Mouse (Mus musculus): Measurements from ENCODE around the gene Rpap3. TPM values are rescaled to one million over a fixed set of nuclear protein-coding genes. Genes with fewer than 3 reads are reported as not detected.
A peak's percentile ranks its signal among the peaks of the same experiment; 100 is the strongest.

Rpap3 gene
- polyA plus RNA-seq, 1 experiment = 19.6 TPM

DNA sequence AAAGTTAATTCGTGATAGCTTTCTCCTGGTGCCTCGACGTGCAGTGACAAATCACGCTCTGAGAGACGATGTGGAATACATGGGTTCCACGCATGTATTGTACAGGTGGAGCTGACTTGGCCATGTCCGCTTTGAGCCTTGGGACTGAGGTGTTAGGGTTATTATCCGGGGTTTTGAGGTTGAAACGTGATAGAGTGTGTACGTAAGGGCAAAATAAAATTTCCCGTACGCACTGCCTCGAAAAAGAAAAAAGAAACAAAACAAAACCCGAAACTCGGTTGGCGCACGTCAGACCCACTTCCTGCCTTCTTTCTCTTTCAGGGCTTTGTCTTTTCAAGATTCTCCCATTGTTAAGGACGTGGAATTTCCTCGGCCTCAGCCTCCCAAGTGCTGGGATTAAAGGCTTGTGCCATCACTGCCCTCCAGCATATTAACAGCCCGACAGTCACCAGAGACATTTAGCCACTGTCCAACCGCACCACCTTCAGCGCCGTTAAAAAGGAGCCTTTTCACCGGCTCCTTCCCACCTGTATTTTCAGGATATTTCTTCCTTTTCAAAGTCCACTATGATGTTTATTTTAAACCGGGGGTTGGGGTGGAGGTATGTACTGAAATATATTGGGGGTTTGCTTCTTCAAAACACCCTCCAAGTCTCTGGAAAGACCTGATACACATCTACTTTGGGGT, 39.7 kb downstream of the Rpap3 start:
- Histone ChIP-seq H3K27ac (ENCODE audit: insufficient read depth, low read length) (no peak overlapping the region), H3K4me1 (ENCODE audit: control insufficient read depth, insufficient read depth, low read length) (no peaks in the 10 kb centered on the region), H3K4me3 (ENCODE audit: insufficient read depth, low read length) (no peak overlapping the region)
- TF ChIP-seq POLR2A (IDR thresholded peaks at IDR 0.05; ENCODE audit: extremely low read depth, insufficient read depth, low read length) (no peak), CTCF (IDR thresholded peaks at IDR 0.05; ENCODE audit: extremely low read depth, insufficient read depth, low read length) (no peak)

DNA sequence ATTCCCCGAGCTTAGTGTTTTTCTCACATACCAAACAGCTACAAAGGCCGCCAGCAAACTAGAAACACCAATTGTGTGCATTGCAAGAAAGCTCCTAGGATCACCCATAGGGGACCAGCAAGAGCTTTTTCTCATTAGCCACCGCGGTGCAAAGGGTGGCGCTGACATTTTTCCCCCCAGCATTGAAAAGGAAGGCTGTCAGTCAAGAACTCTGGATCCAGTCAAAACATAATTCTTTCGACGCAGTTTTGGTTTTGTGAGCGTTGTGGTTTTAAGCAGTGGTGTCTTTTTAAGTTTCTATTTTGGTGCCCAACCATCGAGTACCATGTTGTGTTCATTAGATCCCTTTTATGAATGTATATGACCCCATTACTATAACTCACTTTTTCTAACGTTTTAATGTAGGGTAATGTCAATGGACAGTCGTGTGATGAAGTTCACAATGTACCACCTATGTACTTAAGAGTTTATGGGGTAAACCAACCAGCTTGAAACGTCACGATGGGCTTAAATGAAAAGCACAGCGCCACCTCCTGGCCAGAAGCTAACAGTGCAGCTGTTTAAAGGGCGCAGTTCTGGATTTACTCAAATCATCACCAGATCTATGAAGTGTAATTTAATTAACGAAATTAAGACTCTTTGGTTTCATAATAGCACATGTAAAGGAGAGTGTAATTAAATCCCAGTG, 40.5 kb downstream of the Rpap3 start:
- no peak overlapping the region for H3K27ac ChIP-seq (ENCODE audit: insufficient read depth, low read length)
- no peaks in the 10 kb centered on the region for H3K4me1 ChIP-seq (ENCODE audit: control insufficient read depth, insufficient read depth, low read length)
- TF ChIP-seq CTCF (IDR thresholded peaks at IDR 0.05; ENCODE audit: extremely low read depth, insufficient read depth, low read length) (peak; percentile 67), POLR2A (IDR thresholded peaks at IDR 0.05; ENCODE audit: extremely low read depth, insufficient read depth, low read length) (no peak)
- H3K4me3 ChIP-seq (ENCODE audit: insufficient read depth, low read length) = no peak overlapping the region

DNA sequence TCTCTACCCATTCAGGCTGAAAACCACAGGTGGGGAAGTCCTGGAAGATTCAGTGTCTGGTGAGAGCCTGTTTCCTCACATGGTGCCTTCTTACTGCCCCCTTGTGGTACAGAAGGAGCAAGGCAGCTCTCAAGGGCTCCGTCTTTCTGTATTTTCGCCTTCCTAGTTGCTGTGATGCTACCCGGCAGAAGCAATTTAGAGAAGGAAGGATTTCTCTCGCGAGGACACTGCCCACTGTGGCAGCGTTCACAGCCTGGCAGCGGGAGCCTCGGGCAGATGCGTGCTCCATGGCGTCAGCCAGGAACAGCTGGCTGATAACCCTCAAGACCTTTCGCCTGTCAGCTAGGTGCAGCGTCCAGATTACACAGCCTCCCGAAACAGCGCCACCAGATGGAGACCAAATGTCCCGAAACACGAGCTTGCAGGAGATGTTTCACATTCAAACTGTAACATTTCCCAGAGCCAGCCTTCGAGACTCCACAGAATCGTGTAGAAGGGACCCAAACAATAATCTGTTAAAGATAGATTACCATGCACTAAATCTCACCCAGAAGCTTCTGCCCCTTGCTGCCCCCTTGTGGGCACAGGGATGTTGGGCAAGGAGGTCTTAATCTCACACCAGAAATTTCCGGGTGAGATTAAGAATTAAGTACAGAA, 41.7 kb downstream of the Rpap3 start:
- Histone ChIP-seq H3K4me3 (ENCODE audit: insufficient read depth, low read length) (peak overlapping the region; percentile 29), H3K4me1 (ENCODE audit: control insufficient read depth, insufficient read depth, low read length) (no peaks in the 10 kb centered on the region), H3K27ac (ENCODE audit: insufficient read depth, low read length) (no peak overlapping the region)
- TF ChIP-seq POLR2A (IDR thresholded peaks at IDR 0.05; ENCODE audit: extremely low read depth, insufficient read depth, low read length) (no peak), CTCF (IDR thresholded peaks at IDR 0.05; ENCODE audit: extremely low read depth, insufficient read depth, low read length) (peak; percentile 87)

DNA sequence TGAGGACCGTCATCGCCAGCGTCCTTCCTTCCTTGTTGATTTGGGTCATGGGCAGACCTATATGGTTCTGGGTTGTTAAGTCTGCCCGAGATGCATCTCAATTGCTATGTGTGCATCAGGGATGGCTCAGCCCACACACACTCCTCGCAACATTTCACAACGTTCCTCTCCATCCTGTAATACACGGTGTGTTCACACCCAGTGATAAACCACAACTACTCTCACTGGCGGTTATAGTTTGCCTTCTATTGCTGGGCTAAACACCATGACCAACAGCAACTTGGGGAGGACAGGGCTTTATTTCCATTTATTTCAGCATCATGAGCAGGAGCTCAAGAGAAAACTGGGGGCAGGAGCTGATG, 46.9 kb downstream of the Rpap3 start:
- no peaks in the 10 kb centered on the region for H3K4me1 ChIP-seq (ENCODE audit: control insufficient read depth, insufficient read depth, low read length)

DNA sequence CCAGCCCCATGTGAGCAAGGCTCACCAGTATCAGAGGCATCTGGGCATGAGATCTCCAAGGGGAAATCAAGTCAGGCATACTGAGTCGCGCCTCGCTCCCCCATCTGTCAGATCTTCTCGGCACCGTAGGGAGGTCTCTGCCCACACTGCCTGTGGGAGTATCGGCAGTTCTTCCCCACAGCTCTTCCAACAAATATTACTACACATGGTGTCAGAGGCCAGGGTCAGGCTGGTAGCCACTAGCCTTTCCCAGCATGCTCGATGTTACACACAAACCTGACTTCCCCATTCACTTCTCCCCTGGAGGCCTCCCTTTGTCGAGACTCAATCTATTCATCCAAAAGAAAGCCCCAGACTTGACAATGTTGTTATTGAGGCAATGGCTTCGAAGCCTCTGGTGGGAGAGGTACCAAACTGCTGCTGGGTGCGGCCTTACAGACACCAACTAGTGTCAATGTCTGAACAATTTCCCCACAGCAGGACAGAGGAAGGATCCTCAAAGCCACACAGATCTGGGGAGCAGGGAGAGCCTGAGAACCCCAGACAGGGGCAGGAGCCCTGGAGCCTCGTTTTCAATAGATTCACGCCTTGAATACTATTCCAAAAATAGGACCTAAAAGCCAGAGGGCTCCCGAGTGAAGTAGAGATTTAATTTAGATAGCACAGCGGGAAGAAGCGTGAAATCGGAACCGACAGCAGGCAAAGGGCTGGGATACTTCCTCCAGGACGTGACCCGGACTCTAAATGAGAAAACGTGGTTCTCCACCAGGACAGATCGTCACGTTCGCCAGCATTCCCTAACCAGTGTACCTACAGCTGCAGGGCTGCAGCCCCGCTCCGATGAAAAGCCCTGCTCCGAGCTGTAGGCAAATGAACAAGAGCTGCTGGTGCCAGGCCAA, 47.5 kb downstream of the Rpap3 start:
- no peaks in the 10 kb centered on the region for H3K4me1 ChIP-seq (ENCODE audit: control insufficient read depth, insufficient read depth, low read length)
- TF ChIP-seq POLR2A (IDR thresholded peaks at IDR 0.05; ENCODE audit: extremely low read depth, insufficient read depth, low read length) = no peak
- no peak for TF ChIP-seq CTCF (IDR thresholded peaks at IDR 0.05; ENCODE audit: extremely low read depth, insufficient read depth, low read length)
- no peak overlapping the region for H3K4me3 ChIP-seq (ENCODE audit: insufficient read depth, low read length)
- no peak overlapping the region for H3K27ac ChIP-seq (ENCODE audit: insufficient read depth, low read length)

More for the DNA sequence above, 46.9 kb downstream of the Rpap3 start:
- Histone ChIP-seq H3K27ac (ENCODE audit: insufficient read depth, low read length) (no peak overlapping the region), H3K4me3 (ENCODE audit: insufficient read depth, low read length) (no peak overlapping the region)
- TF ChIP-seq CTCF (IDR thresholded peaks at IDR 0.05; ENCODE audit: extremely low read depth, insufficient read depth, low read length) (no peak), POLR2A (IDR thresholded peaks at IDR 0.05; ENCODE audit: extremely low read depth, insufficient read depth, low read length) (no peak)

DNA sequence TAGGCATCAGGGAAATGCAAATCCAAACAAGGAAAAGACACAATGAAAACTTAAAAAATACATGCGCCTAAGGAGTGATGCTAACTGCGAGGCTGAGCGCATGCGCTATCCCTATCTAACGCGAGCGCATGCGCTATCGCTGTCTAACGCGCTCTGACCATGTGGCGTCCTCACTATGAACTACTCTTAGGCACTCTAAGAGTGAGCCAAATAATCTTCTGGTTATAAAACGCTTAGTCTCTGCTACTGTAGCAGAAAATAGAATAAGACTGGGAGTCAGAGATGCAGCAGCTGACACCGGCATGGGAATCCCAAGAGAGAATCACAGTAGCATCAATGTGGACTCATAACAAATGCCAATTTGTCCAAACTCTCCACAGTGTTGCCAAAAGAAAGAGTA, 48.2 kb downstream of the Rpap3 start:
- H3K27ac ChIP-seq (ENCODE audit: insufficient read depth, low read length) = no peak overlapping the region
- TF ChIP-seq CTCF (IDR thresholded peaks at IDR 0.05; ENCODE audit: extremely low read depth, insufficient read depth, low read length) (no peak), POLR2A (IDR thresholded peaks at IDR 0.05; ENCODE audit: extremely low read depth, insufficient read depth, low read length) (no peak)
- no peak overlapping the region for H3K4me3 ChIP-seq (ENCODE audit: insufficient read depth, low read length)
- H3K4me1 ChIP-seq (ENCODE audit: control insufficient read depth, insufficient read depth, low read length) = no peaks in the 10 kb centered on the region

DNA sequence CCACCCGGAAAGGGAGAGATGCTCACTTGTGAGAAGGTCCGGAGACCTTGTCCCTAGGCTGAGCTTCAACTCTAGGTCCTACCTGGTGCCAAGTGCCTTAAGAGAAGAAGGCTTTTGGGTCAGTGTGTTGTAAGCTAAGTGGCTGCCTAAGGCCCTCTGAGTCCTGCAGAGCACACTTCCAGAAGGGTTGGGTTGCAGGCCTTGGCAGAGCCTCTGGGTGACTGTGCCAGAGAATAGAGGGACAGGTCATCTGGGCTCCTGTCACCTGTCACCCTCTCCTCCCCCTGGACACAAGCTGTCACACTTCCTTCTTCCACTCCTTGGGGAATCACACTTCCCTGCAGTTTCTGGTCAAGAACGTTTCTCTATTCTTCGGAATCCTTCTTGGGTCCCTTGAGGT, 55.9 kb downstream of the Rpap3 start:
- no peak overlapping the region for H3K4me3 ChIP-seq (ENCODE audit: insufficient read depth, low read length)
- TF ChIP-seq POLR2A (IDR thresholded peaks at IDR 0.05; ENCODE audit: extremely low read depth, insufficient read depth, low read length) (no peak), CTCF (IDR thresholded peaks at IDR 0.05; ENCODE audit: extremely low read depth, insufficient read depth, low read length) (no peak)
- H3K4me1 ChIP-seq (ENCODE audit: control insufficient read depth, insufficient read depth, low read length) = no peaks in the 10 kb centered on the region
- no peak overlapping the region for H3K27ac ChIP-seq (ENCODE audit: insufficient read depth, low read length)

DNA sequence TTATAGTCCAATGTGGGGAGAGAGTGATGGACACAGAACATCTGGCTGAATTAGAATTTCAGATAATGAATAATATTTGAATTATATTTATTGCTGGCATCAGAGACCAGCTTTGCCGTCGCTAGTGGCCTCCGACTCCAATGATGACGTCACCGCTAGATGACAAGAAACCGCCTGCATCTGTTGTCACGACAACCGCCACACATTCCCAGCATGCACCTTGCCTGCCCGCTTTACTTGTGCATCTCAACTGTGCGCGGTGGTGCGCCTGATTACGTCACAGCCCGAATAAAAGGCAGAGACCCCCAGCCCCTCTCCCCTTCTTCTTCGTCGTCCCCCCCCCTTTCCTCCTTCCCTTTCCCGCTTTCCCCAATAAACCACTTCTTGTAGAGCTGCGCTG, 57.4 kb downstream of the Rpap3 start:
- H3K27ac ChIP-seq (ENCODE audit: insufficient read depth, low read length) = no peak overlapping the region
- TF ChIP-seq POLR2A (IDR thresholded peaks at IDR 0.05; ENCODE audit: extremely low read depth, insufficient read depth, low read length) = no peak
- no peak for TF ChIP-seq CTCF (IDR thresholded peaks at IDR 0.05; ENCODE audit: extremely low read depth, insufficient read depth, low read length)
- H3K4me3 ChIP-seq (ENCODE audit: insufficient read depth, low read length) = no peak overlapping the region
- no peaks in the 10 kb centered on the region for H3K4me1 ChIP-seq (ENCODE audit: control insufficient read depth, insufficient read depth, low read length)

DNA sequence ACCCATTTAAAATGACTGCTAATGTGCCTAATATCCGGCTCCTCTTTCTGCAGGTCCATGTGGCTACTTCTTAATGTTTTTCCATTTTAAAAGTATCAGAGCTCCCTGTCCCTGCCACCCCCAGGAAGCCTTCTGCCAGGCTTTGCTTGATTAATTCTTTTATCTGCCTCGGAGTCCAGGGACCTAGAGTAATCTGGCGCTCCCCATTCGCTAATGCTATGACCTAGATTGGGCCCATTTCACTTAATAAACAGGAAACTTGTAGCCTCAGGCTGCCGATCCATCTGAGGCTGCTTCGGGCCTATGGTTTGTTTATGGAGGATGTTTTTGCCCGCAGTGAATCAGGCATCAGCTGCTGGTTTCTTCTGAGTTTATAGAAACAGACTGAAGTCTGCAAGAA, 59.2 kb downstream of the Rpap3 start:
- Histone ChIP-seq H3K4me3 (ENCODE audit: insufficient read depth, low read length) (no peak overlapping the region), H3K27ac (ENCODE audit: insufficient read depth, low read length) (no peak overlapping the region), H3K4me1 (ENCODE audit: control insufficient read depth, insufficient read depth, low read length) (no peaks in the 10 kb centered on the region)
- TF ChIP-seq POLR2A (IDR thresholded peaks at IDR 0.05; ENCODE audit: extremely low read depth, insufficient read depth, low read length) = no peak
- no peak for TF ChIP-seq CTCF (IDR thresholded peaks at IDR 0.05; ENCODE audit: extremely low read depth, insufficient read depth, low read length)

Measured in cortical plate, adult 2 months (tissue).